Mouse (Mus musculus): ENCODE measurements around the gene Atp8b3. TPM values are rescaled to one million over a fixed set of nuclear protein-coding genes. Genes with fewer than 3 reads are reported as not detected.

The Atp8b3 gene
- polyA plus RNA-seq, 1 experiment from 2014 or later = 0.23 TPM

DNA sequence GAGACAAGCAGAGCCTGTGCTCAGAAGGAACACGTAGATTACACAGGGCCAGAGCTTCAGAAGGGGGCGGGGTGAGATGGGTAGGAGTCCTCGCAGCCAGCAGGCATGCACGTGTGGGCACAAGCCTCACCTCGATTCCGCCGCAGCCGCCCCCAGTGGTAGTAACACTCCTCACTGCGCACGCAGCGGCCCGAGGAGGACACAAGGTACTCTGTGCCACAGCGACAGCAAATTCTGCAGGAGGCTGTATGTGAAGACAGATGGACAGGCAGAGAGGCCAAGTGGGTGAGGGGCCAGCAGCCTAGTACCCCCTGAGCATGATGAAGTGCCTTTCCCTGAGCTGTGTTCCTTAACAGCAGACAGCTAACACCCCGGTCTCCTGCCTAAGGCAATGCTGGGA lies 4.9 kb upstream of the Atp8b3 start:
- no peaks in the 10 kb centered on the region for H3K27me3 ChIP-seq
- ATAC-seq (replicated peaks; ENCODE audit: low FRiP score) = no peak
- H3K4me2 ChIP-seq = no peak overlapping the region
- H3K27ac ChIP-seq = no peak overlapping the region
- H3K9me3 ChIP-seq (replicated peaks) = no peaks in the 10 kb centered on the region
- WGBS = 95% methylated on average over 14 of the region's 14 CpGs
- peaks cover 79% of the 10 kb centered on the region for H3K36me3 ChIP-seq
- H3K4me3 ChIP-seq (replicated peaks) = no peak overlapping the region
- H3K4me1 ChIP-seq = peaks cover 16% of the 10 kb centered on the region
- H3K9ac ChIP-seq = no peak overlapping the region

DNA sequence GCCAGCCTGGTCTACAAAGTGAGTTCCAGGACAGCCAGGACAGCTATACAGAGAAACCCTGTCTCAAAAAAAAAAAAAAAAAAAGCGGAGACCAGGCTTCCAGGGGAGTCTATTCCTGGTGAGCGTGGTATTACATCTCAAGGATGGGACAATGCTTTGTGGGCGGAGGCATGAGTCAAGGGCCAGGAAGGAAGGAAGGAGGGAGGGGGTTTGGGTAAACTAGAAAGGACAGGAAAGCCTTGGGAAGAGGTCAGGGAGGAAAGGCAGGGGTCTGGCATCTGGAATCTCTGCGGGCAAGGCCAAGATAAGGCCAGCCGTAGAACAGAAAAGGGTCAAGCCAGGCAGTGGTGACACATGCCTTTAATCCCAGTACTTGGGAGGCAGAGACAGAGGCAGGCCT lies 569 bp upstream of the Atp8b3 start:
- peaks cover 36% of the 10 kb centered on the region for H3K36me3 ChIP-seq
- H3K9ac ChIP-seq = no peak overlapping the region
- H3K4me1 ChIP-seq = peaks cover 32% of the 10 kb centered on the region
- H3K4me3 ChIP-seq (replicated peaks) = no peak overlapping the region
- no peaks in the 10 kb centered on the region for H3K9me3 ChIP-seq (replicated peaks)
- peak overlapping the region; percentile 61 for H3K4me2 ChIP-seq
- 50% methylated on average over 5 of the region's 5 CpGs for WGBS
- H3K27me3 ChIP-seq = peaks cover 33% of the 10 kb centered on the region
- H3K27ac ChIP-seq = no peak overlapping the region
- no peak for ATAC-seq (replicated peaks; ENCODE audit: low FRiP score)

DNA sequence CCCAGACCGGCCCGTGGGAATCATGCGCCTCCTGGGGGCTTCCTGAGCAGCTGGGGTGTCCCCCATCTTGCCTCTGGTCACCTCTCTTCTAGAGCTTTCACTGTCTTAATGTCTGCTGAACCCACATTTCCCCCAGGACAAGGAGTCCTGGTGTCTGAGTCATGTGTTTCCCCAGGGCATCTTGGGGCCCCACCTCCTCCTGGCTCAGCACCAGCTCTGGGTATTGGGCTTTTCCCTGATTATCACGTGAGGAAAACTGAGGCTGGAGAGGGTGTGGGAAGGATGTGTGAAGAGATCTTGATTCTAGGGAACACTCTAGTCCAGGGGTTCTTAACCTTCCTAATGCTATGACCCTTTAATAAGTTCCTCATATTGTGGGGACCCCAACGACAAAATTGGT lies 744 bp downstream of the Atp8b3 start:
- Histone ChIP-seq H3K4me2 (no peak overlapping the region), H3K4me3 (replicated peaks) (no peak overlapping the region), H3K36me3 (peaks cover 22% of the 10 kb centered on the region), H3K9me3 (replicated peaks) (no peaks in the 10 kb centered on the region), H3K27ac (no peak overlapping the region), H3K9ac (no peak overlapping the region), H3K27me3 (peaks cover 35% of the 10 kb centered on the region), H3K4me1 (peaks cover 36% of the 10 kb centered on the region)
- no peak for ATAC-seq (replicated peaks; ENCODE audit: low FRiP score)
- WGBS = 53% methylated on average over 5 of the region's 5 CpGs

DNA sequence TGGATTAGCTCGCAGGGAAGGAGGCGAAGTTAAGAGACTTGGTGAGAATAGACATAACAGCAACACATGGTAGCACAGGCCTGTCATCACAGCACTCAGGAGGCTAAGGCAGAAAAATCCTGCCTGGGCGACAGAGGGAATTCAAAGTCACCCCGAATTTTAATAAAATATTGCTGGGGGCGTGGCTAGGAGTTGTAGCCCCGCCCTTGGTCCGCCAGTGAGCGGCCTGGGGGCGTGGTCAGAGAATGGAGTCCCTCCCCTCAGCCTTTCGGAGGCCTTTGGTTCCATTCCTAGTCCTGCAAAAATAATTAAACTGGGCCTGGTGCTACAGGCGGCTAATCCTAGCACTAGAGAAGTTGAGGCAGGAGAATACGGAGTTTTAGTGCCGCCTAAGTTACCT lies 3.2 kb downstream of the Atp8b3 start:
- H3K9me3 ChIP-seq (replicated peaks) = no peaks in the 10 kb centered on the region
- ATAC-seq (replicated peaks; ENCODE audit: low FRiP score) = no peak
- peaks cover 35% of the 10 kb centered on the region for H3K27me3 ChIP-seq
- H3K4me1 ChIP-seq = peaks cover 36% of the 10 kb centered on the region
- peak overlapping the region; percentile 47 for H3K4me2 ChIP-seq
- H3K9ac ChIP-seq = no peak overlapping the region
- H3K36me3 ChIP-seq = no peaks in the 10 kb centered on the region
- WGBS = 9% methylated on average over 13 of the region's 13 CpGs
- no peak overlapping the region for H3K4me3 ChIP-seq (replicated peaks)
- no peak overlapping the region for H3K27ac ChIP-seq

DNA sequence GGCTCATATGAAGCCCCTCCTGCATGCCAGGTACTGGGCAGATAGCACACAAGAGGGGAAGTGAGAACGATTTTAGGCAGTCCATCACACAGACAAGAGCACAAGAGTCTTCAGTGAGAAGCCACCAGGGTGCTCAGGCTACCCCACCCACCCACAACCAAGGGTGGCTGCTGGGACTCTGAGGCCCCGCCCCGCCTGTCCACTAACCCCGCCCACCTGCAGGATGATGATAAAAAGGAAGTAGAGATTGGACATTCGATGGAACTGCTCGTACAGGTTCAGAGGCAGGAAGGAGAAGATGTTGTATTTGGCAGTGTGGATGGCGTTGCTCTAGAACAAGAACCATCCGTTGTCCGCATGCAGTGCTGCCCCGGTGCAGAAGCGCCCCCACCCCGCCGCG lies 3.9 kb downstream of the Atp8b3 start:
- Histone ChIP-seq H3K4me2 (peak overlapping the region; percentile 47), H3K4me3 (replicated peaks) (0 out of 2 replicates have a peak overlapping the region, but pooled peaks have one; percentile 13), H3K9me3 (replicated peaks) (no peaks in the 10 kb centered on the region), H3K27ac (no peak overlapping the region), H3K27me3 (peaks cover 35% of the 10 kb centered on the region), H3K36me3 (no peaks in the 10 kb centered on the region), H3K4me1 (peaks cover 33% of the 10 kb centered on the region), H3K9ac (no peak overlapping the region)
- 8% methylated on average over 14 of the region's 14 CpGs for WGBS
- ATAC-seq (replicated peaks; ENCODE audit: low FRiP score) = no peak

DNA sequence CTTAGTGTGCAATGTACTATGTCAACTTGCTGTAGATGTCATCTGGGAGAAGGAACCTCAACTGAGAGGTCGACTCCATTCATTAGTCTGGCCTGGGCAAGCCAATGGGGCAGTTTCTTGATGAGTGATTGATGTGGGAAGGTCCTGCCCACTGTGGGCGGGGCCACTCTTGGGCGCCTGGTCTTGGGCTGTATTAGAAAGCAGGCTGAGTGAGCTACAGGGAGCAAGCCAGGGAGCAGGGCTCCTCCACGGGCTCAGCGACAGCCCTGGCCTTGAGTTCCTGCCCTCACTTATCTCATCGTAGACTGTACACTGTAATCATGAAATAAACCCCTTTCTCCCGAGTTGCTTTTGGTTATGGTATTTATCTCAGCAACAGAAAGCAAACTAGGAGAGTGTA lies 5.2 kb downstream of the Atp8b3 start:
- Histone ChIP-seq H3K27me3 (peaks cover 35% of the 10 kb centered on the region), H3K36me3 (no peaks in the 10 kb centered on the region), H3K4me3 (replicated peaks) (no peak overlapping the region), H3K4me1 (peaks cover 23% of the 10 kb centered on the region), H3K27ac (no peak overlapping the region), H3K9ac (no peak overlapping the region), H3K9me3 (replicated peaks) (no peaks in the 10 kb centered on the region), H3K4me2 (no peak overlapping the region)
- WGBS = 13% methylated on average over 7 of the region's 7 CpGs
- ATAC-seq (replicated peaks; ENCODE audit: low FRiP score) = 0 out of 2 replicates have a peak, but pooled peaks have one; percentile 20

DNA sequence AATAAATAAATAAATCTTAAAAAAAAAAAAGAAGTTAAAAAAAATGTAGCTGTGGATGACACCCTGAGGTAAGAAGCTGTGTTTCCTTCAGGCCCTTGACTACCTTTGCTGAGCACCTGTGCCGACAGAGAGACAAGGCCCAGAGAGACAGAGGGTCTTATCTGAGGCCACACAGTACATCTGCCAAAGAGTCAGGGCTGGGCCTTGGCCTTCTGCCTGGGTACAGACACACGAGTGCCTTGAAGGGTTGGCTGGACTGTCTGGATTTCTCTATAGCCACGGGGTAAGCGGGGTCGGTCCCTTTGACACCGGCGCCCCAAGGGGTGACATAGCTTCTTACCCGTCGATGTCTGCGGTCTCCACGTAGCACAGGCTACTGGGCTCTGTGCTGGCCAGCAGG lies 6.1 kb downstream of the Atp8b3 start:
- Histone ChIP-seq H3K27me3 (peaks cover 28% of the 10 kb centered on the region), H3K4me3 (replicated peaks) (no peak overlapping the region), H3K4me1 (peaks cover 20% of the 10 kb centered on the region), H3K9me3 (replicated peaks) (no peaks in the 10 kb centered on the region), H3K27ac (no peak overlapping the region), H3K36me3 (no peaks in the 10 kb centered on the region), H3K4me2 (no peak overlapping the region), H3K9ac (no peak overlapping the region)
- ATAC-seq (replicated peaks; ENCODE audit: low FRiP score) = no peak
- WGBS = 88% methylated on average over 11 of the region's 11 CpGs

DNA sequence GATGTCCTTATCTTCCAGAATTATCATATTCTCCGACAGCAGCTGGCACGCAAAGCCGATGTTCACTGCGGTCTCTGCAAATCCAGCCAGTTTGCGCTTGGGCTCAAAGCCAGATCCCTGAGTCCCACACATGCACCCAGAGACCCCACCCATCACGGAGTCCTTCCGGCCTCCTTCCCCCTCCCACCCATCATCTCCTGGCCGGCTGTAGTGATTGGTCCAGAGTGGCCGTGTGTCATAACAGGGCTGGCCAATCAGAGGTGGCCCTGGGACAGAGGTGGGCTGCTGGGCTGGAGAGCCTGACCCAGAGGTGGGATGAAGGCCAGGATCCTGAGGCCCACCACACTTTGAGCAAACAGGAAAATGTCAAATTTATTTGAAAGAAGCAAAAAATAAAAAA lies 12.8 kb downstream of the Atp8b3 start:
- Histone ChIP-seq H3K27ac (no peak overlapping the region), H3K4me1 (peaks cover 6% of the 10 kb centered on the region; the same call in 1 of the 2 replicates), H3K9ac (no peak overlapping the region), H3K4me2 (peak overlapping the region; percentile 46), H3K9me3 (replicated peaks) (no peaks in the 10 kb centered on the region), H3K4me3 (replicated peaks) (peak overlapping the region; percentile 21), H3K27me3 (no peaks in the 10 kb centered on the region), H3K36me3 (no peaks in the 10 kb centered on the region)
- 30% methylated on average over 9 of the region's 9 CpGs for WGBS
- ATAC-seq (replicated peaks; ENCODE audit: low FRiP score) = no peak; the same call in 1 of the 2 replicates

DNA sequence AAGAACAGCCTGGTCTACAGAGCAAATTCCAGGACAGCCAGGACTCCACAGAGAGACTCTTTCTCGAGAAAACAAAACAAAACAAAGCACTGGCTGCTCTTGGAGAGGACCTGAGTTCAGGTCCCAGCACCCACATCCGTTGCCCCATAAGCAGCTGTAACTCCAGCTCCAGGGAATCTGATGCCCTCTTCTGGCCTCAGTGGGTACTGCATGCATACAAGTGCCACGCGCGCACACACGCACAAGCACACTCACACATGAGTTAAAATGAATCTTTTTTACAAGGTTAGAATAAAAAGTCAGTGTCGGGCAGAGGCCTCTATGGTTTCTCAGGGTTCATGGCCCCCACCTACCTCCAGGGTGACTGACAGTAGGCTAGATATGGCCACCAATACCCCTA lies 15.6 kb downstream of the Atp8b3 start:
- Histone ChIP-seq H3K4me2 (no peak overlapping the region), H3K36me3 (no peaks in the 10 kb centered on the region), H3K27me3 (no peaks in the 10 kb centered on the region), H3K4me3 (replicated peaks) (no peak overlapping the region), H3K27ac (no peak overlapping the region), H3K9me3 (replicated peaks) (no peaks in the 10 kb centered on the region; the same call in 1 of the 2 replicates), H3K9ac (no peak overlapping the region), H3K4me1 (peaks cover 6% of the 10 kb centered on the region; the same call in 1 of the 2 replicates)
- WGBS = 92% methylated on average over 7 of the region's 7 CpGs
- no peak for ATAC-seq (replicated peaks; ENCODE audit: low FRiP score)

DNA sequence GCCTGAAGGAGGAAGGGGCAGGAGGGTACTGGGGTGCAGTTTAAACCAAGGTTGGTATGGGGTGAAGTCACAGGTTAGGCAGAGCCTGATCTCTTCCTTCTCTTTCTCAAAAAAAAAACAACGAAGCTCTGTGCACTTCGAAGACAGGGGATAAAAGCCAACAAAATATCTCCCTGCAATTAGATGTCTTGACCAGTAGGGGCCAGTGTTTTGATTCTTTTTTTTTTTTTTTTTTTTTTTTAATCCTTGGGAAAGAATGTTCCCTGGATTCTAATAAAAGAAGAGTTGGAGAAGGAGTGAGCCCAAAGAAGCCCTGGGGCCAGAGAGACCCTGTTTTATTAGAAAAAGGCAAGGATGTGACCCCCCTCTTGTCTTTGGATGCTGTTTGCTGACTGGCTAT lies 19.6 kb downstream of the Atp8b3 start:
- no peak overlapping the region for H3K27ac ChIP-seq
- 75% methylated on average over 2 of the region's 2 CpGs for WGBS
- ATAC-seq (replicated peaks; ENCODE audit: low FRiP score) = no peak

DNA sequence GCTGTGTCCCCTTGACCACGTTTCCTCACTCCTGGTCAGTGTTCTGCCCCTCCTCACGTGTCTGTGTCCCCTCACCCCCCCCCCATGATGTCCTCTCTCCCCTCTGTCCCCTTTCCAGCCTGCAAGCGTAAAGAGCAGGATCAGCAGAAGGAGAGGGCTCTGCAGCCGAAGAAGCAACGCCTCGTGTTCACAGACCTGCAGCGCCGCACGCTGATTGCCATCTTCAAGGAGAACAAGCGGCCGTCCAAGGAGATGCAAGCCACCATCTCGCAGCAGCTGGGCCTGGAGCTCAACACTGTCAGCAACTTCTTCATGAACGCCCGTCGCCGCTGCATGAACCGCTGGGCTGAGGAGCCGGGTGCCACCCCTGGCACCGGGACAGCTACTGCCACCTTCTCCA lies 25.2 kb downstream of the Atp8b3 start:
- H3K4me1 ChIP-seq = peaks cover 21% of the 10 kb centered on the region

More for the DNA sequence above, 19.6 kb downstream of the Atp8b3 start:
- no peak overlapping the region for H3K9ac ChIP-seq
- H3K9me3 ChIP-seq (replicated peaks) = no peaks in the 10 kb centered on the region; the same call in 1 of the 2 replicates
- H3K4me1 ChIP-seq = peaks cover 2% of the 10 kb centered on the region
- H3K27me3 ChIP-seq = peaks cover 17% of the 10 kb centered on the region
- no peak overlapping the region for H3K4me2 ChIP-seq
- no peak overlapping the region for H3K4me3 ChIP-seq (replicated peaks)
- H3K36me3 ChIP-seq = no peaks in the 10 kb centered on the region

DNA sequence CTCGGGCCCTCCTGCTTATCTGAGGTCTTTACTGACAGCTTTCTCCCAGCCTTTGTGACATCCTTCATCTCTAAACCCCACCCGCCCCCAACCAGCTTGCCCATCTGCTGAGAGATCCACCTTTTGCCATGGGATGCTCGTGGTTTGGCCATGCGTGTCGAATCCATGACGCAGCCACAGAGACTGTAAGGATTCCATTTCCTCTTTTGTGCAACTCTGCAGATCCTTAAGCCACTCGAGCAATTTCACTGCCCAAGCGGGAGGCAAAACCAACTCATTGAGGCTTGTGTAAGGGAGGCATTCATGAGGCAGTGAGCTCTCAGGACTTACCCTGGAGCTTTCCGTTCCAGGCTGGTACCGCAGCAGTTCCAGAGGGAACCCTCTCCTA lies 28.7 kb downstream of the Atp8b3 start:
- peak overlapping the region; percentile 43; the same call in 1 of the 2 replicates for H3K4me3 ChIP-seq (replicated peaks)
- no peak for ATAC-seq (replicated peaks; ENCODE audit: low FRiP score)
- H3K27me3 ChIP-seq = peaks cover 85% of the 10 kb centered on the region
- H3K4me1 ChIP-seq = peaks cover 21% of the 10 kb centered on the region
- 45% methylated on average over 10 of the region's 10 CpGs for WGBS
- no peak overlapping the region for H3K27ac ChIP-seq
- peak overlapping the region; percentile 64 for H3K4me2 ChIP-seq
- no peaks in the 10 kb centered on the region for H3K9me3 ChIP-seq (replicated peaks)
- H3K9ac ChIP-seq = no peak overlapping the region
- no peaks in the 10 kb centered on the region for H3K36me3 ChIP-seq

More for the DNA sequence above, 25.2 kb downstream of the Atp8b3 start:
- Histone ChIP-seq H3K9me3 (replicated peaks) (no peaks in the 10 kb centered on the region), H3K27me3 (peaks cover 64% of the 10 kb centered on the region), H3K36me3 (no peaks in the 10 kb centered on the region), H3K9ac (0 out of 2 replicates have a peak overlapping the region, but pooled peaks have one; percentile 14), H3K4me2 (peak overlapping the region; percentile 45), H3K4me3 (replicated peaks) (peak overlapping the region; percentile 17), H3K27ac (no peak overlapping the region)
- 6% methylated on average over 19 of the region's 19 CpGs for WGBS
- ATAC-seq (replicated peaks; ENCODE audit: low FRiP score) = no peak

Measured in kidney, embryonic 15.5 days (tissue).